Mouse (Mus musculus): ENCODE data around the gene Adgrl3.

Adgrl3 gene

GRCm38 (mm10) chr5:81843798-81844197 is 823.9 kb downstream of the Adgrl3 start:
- no peak for DNase-seq (ENCODE audit: low spot score in 2 of 2)

- DNase-seq (ENCODE audit: low spot score in 2 of 2) = no peak
Observed at GRCm38 (mm10) chr5:81870336-81870735, 850.4 kb downstream of the Adgrl3 start.
